Mouse (Mus musculus): ENCODE results near the gene Rsu1.

Rsu1 gene

DNA sequence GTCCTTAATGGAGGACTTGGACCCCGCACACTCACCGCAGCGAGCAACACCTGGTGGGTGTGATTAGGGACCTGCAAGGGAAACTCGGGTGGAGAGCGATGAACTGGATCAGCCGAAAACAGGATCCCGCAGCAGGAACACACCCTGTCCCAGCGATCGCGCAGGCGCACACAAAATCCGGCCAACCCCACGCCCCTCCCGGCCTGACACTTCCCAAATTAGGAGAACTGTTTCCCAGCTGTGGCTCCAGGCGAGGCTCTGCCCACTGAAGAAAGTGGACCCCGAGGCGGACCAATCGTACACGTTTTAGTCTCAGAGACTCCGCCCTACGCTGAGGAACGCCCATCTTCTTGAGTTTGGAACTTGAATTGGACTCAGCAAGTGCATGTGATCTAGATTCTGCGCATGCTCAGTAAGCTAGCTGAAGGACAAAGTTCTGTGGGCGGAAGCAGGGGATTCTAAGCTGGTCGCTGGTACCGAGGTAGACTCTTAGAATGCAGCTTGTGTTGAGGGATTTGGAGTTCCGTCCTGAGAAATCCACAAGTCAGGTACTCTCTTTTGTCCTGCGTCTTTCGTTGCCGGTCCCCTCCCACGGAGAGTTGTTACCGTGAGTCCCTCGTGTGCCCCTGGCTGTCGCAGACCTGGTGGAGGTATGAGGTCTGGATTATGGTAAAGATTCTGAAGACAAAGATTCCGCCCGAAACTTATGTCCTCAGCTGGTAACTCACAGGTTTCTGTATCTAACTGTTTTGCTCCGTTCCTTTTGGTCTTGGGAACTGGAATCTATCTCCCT is at the start of gene Rsu1:
Gene Rsu1, minus strand, starts transcription at position 251 of the 793 bp plus-strand sequence.
- in situ Hi-C loops (cut with MboI; ENCODE audit: low pct_unique_long_range_greater_than_20kb in 1 of 2, low sequenced_read_pairs in 2 of 2, unreplicated experiment in 1 of 2): loop anchor here in 1 of 2 experiments (25.0 kb wide), 1 partner anchor 809 kb away; no protein-coding TSS in a partner anchor

- in situ Hi-C loops (cut with MboI; ENCODE audit: low pct_unique_long_range_greater_than_20kb in 1 of 2, low sequenced_read_pairs in 2 of 2, unreplicated experiment in 1 of 2): no loop called here
Observed at GRCm38 (mm10) chr2:13303376-13303775, 32.2 kb upstream of the Rsu1 start.

- in situ Hi-C loops (cut with MboI; ENCODE audit: low pct_unique_long_range_greater_than_20kb in 1 of 2, low sequenced_read_pairs in 2 of 2, unreplicated experiment in 1 of 2): loop anchor here (10.0 to 25.0 kb wide), 3 partner anchors 288 to 513 kb away; no protein-coding TSS in a partner anchor
Observed at GRCm38 (mm10) chr2:13299031-13299430, 27.8 kb upstream of the Rsu1 start.

GRCm38 (mm10) chr2:13297733-13298132 is 26.5 kb upstream of the Rsu1 start:
- in situ Hi-C loops (cut with MboI; ENCODE audit: low pct_unique_long_range_greater_than_20kb in 1 of 2, low sequenced_read_pairs in 2 of 2, unreplicated experiment in 1 of 2): loop anchor here (10.0 to 25.0 kb wide), 3 partner anchors 290 to 515 kb away; no protein-coding TSS in a partner anchor

GRCm38 (mm10) chr2:13290661-13291060 is 19.4 kb upstream of the Rsu1 start:
- in situ Hi-C loops (cut with MboI; ENCODE audit: low pct_unique_long_range_greater_than_20kb in 1 of 2, low sequenced_read_pairs in 2 of 2, unreplicated experiment in 1 of 2): loop anchor here (10.0 to 25.0 kb wide), 3 partner anchors 297 to 522 kb away; no protein-coding TSS in a partner anchor

GRCm38 (mm10) chr2:13290070-13290469 is 18.9 kb upstream of the Rsu1 start:
- in situ Hi-C loops (cut with MboI; ENCODE audit: low pct_unique_long_range_greater_than_20kb in 1 of 2, low sequenced_read_pairs in 2 of 2, unreplicated experiment in 1 of 2): loop anchor here (10.0 to 25.0 kb wide), 3 partner anchors 297 to 522 kb away; no protein-coding TSS in a partner anchor

DNA sequence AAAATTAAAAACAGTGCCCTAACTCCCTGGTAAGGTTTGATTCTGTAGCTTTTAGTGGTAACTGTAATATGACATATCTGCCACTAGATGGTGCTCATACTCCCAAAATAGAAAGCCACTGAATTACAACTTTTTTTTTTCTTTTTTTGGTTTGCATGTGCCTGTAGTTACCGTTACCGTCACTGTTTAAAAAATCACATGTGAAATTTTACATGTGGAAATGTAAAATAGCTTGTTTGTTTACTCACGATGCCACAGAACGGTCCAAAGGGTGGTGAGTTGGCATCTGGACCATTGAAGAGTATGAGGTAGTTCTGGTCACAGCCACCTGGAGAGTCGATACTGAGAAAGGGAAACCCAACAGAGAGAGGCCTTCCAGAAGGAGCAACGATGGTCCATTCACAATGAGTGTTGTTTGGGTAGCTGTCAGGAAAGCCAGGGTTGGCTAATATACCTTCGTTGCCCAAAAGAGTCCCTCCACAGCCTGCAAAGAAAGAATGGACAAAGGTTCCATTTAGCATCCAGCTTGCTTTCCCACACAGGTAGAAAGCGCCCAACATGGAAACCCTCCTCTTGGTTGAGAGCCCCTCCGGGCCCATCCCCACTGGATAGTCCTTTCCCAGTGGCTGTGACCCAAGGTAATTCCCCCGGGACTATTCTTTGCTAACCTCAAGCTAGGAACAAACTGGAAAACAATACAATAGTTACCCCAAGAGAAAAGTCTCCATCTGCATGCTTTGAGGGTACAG is 7.1 kb upstream of the Rsu1 start:
- in situ Hi-C loops (cut with MboI; ENCODE audit: low pct_unique_long_range_greater_than_20kb in 1 of 2, low sequenced_read_pairs in 2 of 2, unreplicated experiment in 1 of 2): loop anchor here (25.0 kb wide), 2 partner anchors 309 to 534 kb away; no protein-coding TSS in a partner anchor

- in situ Hi-C loops (cut with MboI; ENCODE audit: low pct_unique_long_range_greater_than_20kb in 1 of 2, low sequenced_read_pairs in 2 of 2, unreplicated experiment in 1 of 2): loop anchor here (25.0 kb wide), 2 partner anchors 311 to 536 kb away; no protein-coding TSS in a partner anchor
Observed at GRCm38 (mm10) chr2:13275874-13276273, 4.7 kb upstream of the Rsu1 start.

DNA sequence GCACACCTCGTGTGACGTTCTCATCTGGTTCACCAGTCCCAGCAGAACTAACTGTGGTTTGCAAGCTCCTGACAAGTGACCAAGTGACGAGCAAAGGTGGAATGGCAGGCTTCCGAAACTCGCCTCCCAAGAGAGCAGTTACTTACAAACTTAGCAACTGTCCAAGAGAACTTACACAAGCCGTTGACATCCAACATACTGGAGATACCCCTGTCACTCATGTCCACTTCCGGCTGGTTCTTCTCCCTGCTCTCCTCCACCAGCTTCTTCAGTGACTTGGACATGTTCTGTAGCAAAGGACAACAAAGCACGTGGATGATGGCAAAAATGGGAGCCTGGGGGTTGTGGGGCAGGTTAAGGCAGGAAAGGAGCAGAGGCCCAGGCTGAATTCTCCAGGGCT is 479 bp downstream of the Rsu1 start:
- in situ Hi-C loops (cut with MboI; ENCODE audit: low pct_unique_long_range_greater_than_20kb in 1 of 2, low sequenced_read_pairs in 2 of 2, unreplicated experiment in 1 of 2): loop anchor here in 1 of 2 experiments (25.0 kb wide), 1 partner anchor 808 kb away; no protein-coding TSS in a partner anchor

DNA sequence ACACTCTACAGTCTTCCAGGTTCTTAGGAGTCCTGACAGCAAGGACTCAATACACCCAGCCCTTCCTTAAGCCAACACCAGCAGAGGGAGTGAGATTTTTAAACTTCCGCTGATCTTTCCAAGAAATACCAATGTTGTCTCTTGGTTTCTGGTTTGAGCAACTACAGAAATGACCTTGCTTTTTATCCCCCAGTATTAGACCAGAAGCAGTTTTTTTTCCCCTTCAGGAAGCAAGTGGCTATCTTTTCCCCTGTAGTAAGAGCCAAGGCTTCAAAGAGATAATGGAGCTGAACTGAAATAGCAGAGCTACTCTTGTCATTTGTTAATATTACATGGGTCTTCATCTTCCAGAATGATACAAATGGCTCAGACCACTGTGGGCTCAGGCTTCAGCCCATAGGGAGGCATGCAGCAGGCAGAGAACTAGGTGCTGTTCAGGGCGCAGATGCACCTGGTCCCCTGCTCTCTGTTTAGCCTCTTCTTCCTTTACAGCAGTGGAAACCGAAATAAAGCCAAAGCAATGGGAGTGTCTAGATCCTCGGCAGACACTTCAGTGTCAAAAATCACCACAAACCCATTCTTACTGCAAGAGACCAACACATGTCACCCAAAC is 2.4 kb downstream of the Rsu1 start:
- in situ Hi-C loops (cut with MboI; ENCODE audit: low pct_unique_long_range_greater_than_20kb in 1 of 2, low sequenced_read_pairs in 2 of 2, unreplicated experiment in 1 of 2): loop anchor here in 1 of 2 experiments (25.0 kb wide), 1 partner anchor 806 kb away; no protein-coding TSS in a partner anchor

- in situ Hi-C loops (cut with MboI; ENCODE audit: low pct_unique_long_range_greater_than_20kb in 1 of 2, low sequenced_read_pairs in 2 of 2, unreplicated experiment in 1 of 2): loop anchor here in 1 of 2 experiments (25.0 kb wide), 1 partner anchor 803 kb away; no protein-coding TSS in a partner anchor
Observed at GRCm38 (mm10) chr2:13264875-13265274, 6.3 kb downstream of the Rsu1 start.

DNA sequence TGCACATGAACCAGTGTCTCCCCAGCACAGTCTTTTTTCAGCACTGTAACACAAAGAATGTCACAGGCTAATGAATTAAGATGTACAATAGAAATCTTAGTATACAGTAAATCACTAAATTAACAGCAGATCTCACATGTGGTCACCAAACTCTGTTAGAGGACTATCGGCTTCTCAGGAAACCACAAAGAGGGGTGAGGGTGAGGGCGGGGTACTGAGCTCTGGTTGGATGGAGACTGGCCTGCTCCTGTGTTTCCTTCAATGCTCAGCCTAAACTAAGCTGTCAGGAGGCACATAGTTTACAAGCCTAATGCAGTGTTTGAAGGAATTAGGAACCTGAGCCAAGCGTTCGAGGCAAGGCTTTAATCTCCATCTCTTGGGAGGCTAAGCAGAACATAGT is 8.1 kb downstream of the Rsu1 start:
- in situ Hi-C loops (cut with MboI; ENCODE audit: low pct_unique_long_range_greater_than_20kb in 1 of 2, low sequenced_read_pairs in 2 of 2, unreplicated experiment in 1 of 2): loop anchor here in 1 of 2 experiments (25.0 kb wide), 1 partner anchor 801 kb away; no protein-coding TSS in a partner anchor

DNA sequence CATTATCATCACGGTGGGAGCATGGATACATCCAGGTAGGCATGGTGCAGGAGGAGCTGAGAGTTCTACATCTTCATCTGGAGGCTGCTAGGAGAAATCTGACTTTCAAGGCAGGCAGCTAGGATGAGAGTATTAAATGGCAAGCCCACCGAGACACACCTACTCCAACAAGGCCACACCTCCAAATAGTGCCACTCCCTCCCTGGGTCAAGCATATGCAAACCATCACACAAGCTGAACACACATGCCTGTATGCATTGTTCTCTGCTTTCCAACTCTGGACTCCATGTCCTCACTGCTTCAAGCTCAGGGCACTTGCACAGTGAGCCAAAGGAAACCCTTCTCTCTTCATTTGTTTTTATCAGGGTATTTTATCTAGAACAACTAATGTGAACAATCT is 12.6 kb downstream of the Rsu1 start:
- in situ Hi-C loops (cut with MboI; ENCODE audit: low pct_unique_long_range_greater_than_20kb in 1 of 2, low sequenced_read_pairs in 2 of 2, unreplicated experiment in 1 of 2): loop anchor here in 1 of 2 experiments (25.0 kb wide), 1 partner anchor 796 kb away; no protein-coding TSS in a partner anchor

DNA sequence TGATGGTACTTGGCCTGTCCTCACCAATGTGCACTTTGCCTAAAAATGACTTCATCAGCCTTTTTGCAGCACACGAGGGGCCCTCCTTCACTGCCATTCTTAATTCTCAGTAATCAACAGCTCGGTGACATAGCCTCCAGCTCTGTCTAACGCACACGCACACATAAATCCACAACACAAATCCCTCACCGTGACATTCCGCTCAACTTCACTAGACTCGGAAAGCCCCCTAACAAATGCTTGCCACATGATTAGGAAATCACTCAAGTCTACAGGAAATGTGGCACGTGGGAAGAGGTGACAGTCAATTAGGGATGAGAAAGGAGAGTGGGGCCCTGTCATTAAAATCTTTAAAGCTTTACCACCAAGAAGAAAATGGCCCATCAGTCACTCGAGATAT is 30.5 kb downstream of the Rsu1 start:
- in situ Hi-C loops (cut with MboI; ENCODE audit: low pct_unique_long_range_greater_than_20kb in 1 of 2, low sequenced_read_pairs in 2 of 2, unreplicated experiment in 1 of 2): loop anchor here (10.0 to 25.0 kb wide), 2 partner anchors 528 to 536 kb away; no protein-coding TSS in a partner anchor

DNA sequence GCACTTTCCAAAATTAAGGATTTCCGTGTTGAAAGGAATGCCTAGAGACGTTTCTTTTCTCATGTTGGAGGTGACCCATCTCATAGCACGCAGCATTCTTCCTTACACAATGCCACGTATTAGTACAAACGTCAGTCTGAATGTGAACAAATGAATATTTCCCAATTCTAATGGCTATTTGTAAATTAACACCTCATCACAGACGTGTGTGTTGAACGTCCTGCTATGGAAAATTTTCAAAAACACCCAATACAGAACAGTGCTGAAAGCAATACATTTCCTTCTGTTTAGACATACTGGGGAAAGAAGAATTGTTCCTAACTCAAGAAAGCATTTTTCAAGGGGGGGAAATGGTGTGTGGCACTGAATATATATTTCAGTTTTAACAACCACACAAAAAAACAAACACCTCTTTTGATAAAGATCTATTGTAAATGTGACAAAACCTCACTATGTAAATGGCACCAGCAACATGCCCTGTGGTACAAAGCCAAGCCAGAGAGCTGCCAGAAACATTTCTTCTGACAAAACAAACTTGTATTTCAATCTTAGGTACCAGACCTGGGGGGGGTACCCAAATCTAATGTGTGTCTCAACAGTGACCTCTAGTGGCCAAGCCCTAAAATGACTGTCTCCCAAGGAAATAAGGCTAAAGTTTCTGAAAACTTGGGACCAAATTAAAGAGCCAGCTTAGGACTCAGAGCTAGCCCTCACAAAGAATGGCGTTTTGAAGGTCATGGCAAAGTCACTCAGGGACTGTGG is 33.9 kb downstream of the Rsu1 start:
- in situ Hi-C loops (cut with MboI; ENCODE audit: low pct_unique_long_range_greater_than_20kb in 1 of 2, low sequenced_read_pairs in 2 of 2, unreplicated experiment in 1 of 2): loop anchor here in 1 of 2 experiments (25.0 kb wide), 1 partner anchor 525 kb away; no protein-coding TSS in a partner anchor

- in situ Hi-C loops (cut with MboI; ENCODE audit: low pct_unique_long_range_greater_than_20kb in 1 of 2, low sequenced_read_pairs in 2 of 2, unreplicated experiment in 1 of 2): loop anchor here in 1 of 2 experiments (25.0 kb wide), 1 partner anchor 523 kb away; no protein-coding TSS in a partner anchor
Observed at GRCm38 (mm10) chr2:13235696-13236095, 35.5 kb downstream of the Rsu1 start.

GRCm38 (mm10) chr2:13234796-13235195 is 36.4 kb downstream of the Rsu1 start:
- in situ Hi-C loops (cut with MboI; ENCODE audit: low pct_unique_long_range_greater_than_20kb in 1 of 2, low sequenced_read_pairs in 2 of 2, unreplicated experiment in 1 of 2): loop anchor here in 1 of 2 experiments (25.0 kb wide), 1 partner anchor 522 kb away; no protein-coding TSS in a partner anchor

Data from mouse embryonic stem cell (cell line).